Mouse (Mus musculus) heart, embryonic 14.5 days (tissue): ENCODE data around the gene Ntm. TPM values are rescaled to one million over a fixed set of nuclear protein-coding genes. Genes with fewer than 3 reads are reported as not detected.

Experiments used
- ATAC-seq: fragments of 200-750 bp; cut with Nextera tagmentation; 2 replicates; pipeline ENCODE4 v1.8.0; 2017; ENCODE audit warnings: low read depth, moderate TSS enrichment; ENCODE audit not compliant: insufficient number of reproducible peaks, insufficient read depth, low FRiP score
- H3K27ac ChIP-seq, 2 experiments: fragments of 200-500 bp in 1 of 2; fragments of 300-500 bp in 1 of 2; sonication (generic) in 1 of 2; replicated peaks in 1 of 2; 2 replicates each; pipeline ENCODE4 v1.5.1; 2012 to 2014; ENCODE audit warnings: low read depth in 2 of 2, low read length in 2 of 2, control low read depth in 1 of 2, mild to moderate bottlenecking in 1 of 2, mixed read lengths in 1 of 2; ENCODE audit not compliant: control insufficient read depth in 1 of 2, insufficient read depth in 1 of 2
- H3K27me3 ChIP-seq: fragments of 300-500 bp; sonication (generic); 2 replicates; pipeline ENCODE4 v1.6.1; 2014; ENCODE audit warnings: mild to moderate bottlenecking, low read length, control low read depth; ENCODE audit not compliant: control insufficient read depth, insufficient read depth
- H3K36me3 ChIP-seq: fragments of 300-500 bp; sonication (generic); 2 replicates; pipeline ENCODE4 v1.6.1; 2014; ENCODE audit warnings: mild to moderate bottlenecking, control low read depth, low read length, mixed read lengths; ENCODE audit not compliant: control insufficient read depth, insufficient read depth
- H3K4me1 ChIP-seq, 2 experiments: fragments of 200-500 bp in 1 of 2; fragments of 300-500 bp in 1 of 2; sonication (generic) in 1 of 2; 2 replicates each; pipeline ENCODE4 v1.6.1; 2012 to 2014; ENCODE audit warnings: low read length in 2 of 2, control low read depth in 1 of 2, mixed read lengths in 1 of 2; ENCODE audit not compliant: control insufficient read depth in 2 of 2, insufficient read depth in 2 of 2
- H3K4me2 ChIP-seq: fragments of 300-500 bp; sonication (generic); 2 replicates; pipeline ENCODE4 v1.6.1; 2014; ENCODE audit warnings: mild to moderate bottlenecking, low read length
- H3K4me3 ChIP-seq, 2 experiments: fragments of 200-500 bp in 1 of 2; fragments of 300-500 bp in 1 of 2; sonication (generic) in 1 of 2; 2 replicates each; pipeline ENCODE4 v1.5.1; 2012 to 2014; ENCODE audit warnings: low read length in 2 of 2, mild to moderate bottlenecking in 2 of 2, control low read depth in 1 of 2, low read depth in 1 of 2, moderate library complexity in 1 of 2; ENCODE audit not compliant: control insufficient read depth in 1 of 2, insufficient read depth in 1 of 2
- H3K9ac ChIP-seq: fragments of 300-500 bp; sonication (generic); 2 replicates; pipeline ENCODE4 v1.6.1; 2014; ENCODE audit warnings: mild to moderate bottlenecking, low read length
- H3K9me3 ChIP-seq: fragments of 300-500 bp; sonication (generic); 2 replicates; pipeline ENCODE4 v1.6.1; 2016; ENCODE audit warnings: low read length, control low read depth; ENCODE audit not compliant: control insufficient read depth
- WGBS: fragments of 180-500 bp; shearing (Covaris S2); extraction: QIAGEN DNeasy Blood & Tissue Kit; methylation state at CpG from one replicate; pipeline ENCODE4 v1.1.7; 2014; 5-methylcytosine and 5-hydroxymethylcytosine counted together
- polyA plus RNA-seq: library from polyadenylated mRNA; unstranded; fragments of >200 nt; fragmentation: Nextera tagmentation; extraction: Ambion mirVana; gene quantifications from 2 replicates; pipeline ENCODE4 v1.2.1, GENCODE M21; 2014

Ntm gene
- polyA plus RNA-seq, 1 experiment from 2014 or later: 44.4 TPM

DNA sequence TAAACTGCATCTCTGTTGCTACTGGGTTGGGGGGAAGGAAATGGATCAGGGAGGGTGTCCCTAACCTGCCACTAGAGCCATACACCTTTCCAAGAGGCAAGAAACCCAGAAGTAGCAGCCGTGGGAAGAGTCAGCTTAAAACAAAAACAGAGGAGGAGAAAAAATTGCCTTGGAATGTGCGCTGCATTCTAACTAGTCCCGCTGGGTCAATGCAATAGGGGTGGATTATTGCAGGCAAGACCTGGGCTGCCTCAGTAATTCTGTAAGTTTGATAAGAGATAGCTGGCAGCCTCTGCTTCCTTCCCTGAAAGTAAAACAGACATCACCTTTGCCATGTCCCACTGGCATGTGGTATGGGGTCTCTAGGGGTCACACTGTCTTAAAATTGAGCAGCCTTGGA lies 2.7 kb downstream of the Ntm start:
- Histone ChIP-seq H3K9ac (no peak overlapping the region), H3K27me3 (peaks cover 22% of the 10 kb centered on the region), H3K36me3 (no peaks in the 10 kb centered on the region), H3K4me2 (no peak overlapping the region), H3K9me3 (no peaks in the 10 kb centered on the region), H3K27ac (no peak overlapping the region), H3K4me3 (no peak overlapping the region), H3K4me1 (peaks cover 9 to 16% of the 10 kb centered on the region in 2 experiments)
- ATAC-seq: no peak
- 61% methylated on average over 3 of the region's 3 CpGs for WGBS

DNA sequence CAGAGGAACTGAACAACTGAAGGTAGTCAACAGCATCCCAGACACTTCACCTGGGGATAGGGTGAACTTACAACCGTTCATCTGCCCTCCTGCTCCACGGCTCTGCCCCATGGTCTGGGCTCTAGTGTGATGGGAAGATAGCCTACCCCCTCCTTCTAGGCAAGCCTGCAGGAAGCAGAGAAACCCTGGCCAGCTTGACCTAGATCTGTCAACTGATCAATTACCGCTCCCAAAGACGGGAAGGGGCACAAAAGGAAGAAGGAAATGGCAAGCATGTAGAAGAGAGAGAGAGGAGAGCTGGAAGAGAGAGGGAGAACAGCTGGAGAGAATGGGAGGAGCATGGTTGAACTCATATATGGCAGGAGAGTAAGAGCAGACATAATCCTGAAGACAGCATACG lies 6.0 kb downstream of the Ntm start:
- H3K27ac ChIP-seq: no peak overlapping the region
- H3K9me3 ChIP-seq: no peaks in the 10 kb centered on the region
- peaks cover 22% of the 10 kb centered on the region for H3K27me3 ChIP-seq
- H3K36me3 ChIP-seq: no peaks in the 10 kb centered on the region
- WGBS: 57% methylated on average over 5 of the region's 5 CpGs
- H3K4me3 ChIP-seq: no peak overlapping the region
- no peak overlapping the region for H3K4me2 ChIP-seq
- no peak for ATAC-seq
- H3K9ac ChIP-seq: no peak overlapping the region
- H3K4me1 ChIP-seq: peaks cover 5 to 6% of the 10 kb centered on the region in 2 experiments; a peak in 3 of 4 replicates

- Histone ChIP-seq H3K27ac (no peak overlapping the region), H3K36me3 (no peaks in the 10 kb centered on the region), H3K4me2 (no peak overlapping the region), H3K4me1 (no peaks in the 10 kb centered on the region), H3K9me3 (no peaks in the 10 kb centered on the region), H3K9ac (no peak overlapping the region), H3K4me3 (no peak overlapping the region), H3K27me3 (no peaks in the 10 kb centered on the region)
- 75% methylated on average over 6 of the region's 6 CpGs for WGBS
- ATAC-seq: no peak
Measured at GRCm38 (mm10) chr9:29954031-29954430, 8.9 kb downstream of the Ntm start.

DNA sequence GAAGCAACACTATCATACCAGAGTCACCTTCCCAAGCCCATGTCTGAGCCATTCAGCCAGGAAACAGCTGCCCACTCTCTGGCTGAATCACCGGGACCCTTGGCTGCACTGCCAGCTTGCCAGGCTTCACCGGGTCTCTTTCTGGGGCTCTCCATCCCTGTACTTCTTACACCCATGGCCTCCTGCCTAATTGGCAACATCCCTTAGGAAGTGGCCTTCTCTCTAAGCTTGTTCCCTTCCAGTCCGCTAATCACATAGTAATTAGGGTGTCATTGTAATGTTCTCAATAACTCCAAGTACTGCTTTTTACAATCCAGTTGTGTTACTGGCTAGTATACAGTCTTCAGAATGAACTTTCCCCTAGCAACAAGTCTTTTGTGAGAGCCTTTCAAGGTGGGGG lies 13.9 kb downstream of the Ntm start:
- Histone ChIP-seq H3K27me3 (no peaks in the 10 kb centered on the region), H3K9me3 (no peaks in the 10 kb centered on the region), H3K36me3 (no peaks in the 10 kb centered on the region), H3K27ac (no peak overlapping the region), H3K4me3 (no peak overlapping the region), H3K9ac (no peak overlapping the region), H3K4me2 (no peak overlapping the region), H3K4me1 (no peaks in the 10 kb centered on the region)
- no peak for ATAC-seq
- WGBS: 80% methylated on average over 3 of the region's 3 CpGs

DNA sequence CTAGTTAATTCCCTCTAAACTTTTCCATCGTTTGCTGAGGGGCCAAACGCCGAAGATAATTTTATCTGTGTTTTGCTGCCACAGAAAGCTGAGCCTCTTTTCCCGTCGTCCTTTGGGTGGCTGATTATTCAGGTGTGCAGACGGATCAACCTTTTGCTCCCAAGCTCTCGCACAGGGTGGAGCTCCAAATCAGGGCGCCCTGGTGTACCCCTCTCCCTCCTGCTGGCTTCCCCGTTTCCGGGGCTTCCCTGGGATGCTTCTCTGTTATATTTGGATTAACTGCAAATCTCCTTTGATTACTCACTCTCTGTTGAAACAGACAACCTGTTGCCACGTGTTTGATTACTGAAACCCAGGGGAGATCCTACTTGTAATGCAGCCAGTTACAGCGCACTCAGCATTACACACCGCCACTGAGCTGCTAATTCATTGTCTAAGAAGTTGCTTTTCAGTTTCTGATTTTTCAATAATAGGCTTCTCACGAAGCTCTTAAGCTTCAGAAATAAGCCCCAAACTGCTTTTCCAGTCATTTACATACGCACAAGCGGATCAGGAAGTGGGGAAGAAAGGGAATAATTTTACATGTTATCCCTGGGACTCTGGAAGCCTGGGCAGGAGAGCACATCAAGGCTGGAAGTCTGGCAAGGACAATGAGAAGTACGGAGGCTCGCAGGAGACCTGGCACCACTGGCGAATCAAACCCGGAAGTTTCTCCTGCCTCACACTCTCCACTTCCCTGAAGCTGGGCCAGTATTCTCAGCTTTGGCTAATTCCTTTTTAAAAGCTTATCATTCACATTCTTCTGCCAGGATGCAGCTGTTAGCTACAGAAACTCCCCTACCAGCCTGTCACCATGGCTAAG lies 19.5 kb downstream of the Ntm start:
- ATAC-seq: no peak
- Histone ChIP-seq H3K27ac (no peak overlapping the region), H3K4me3 (peak overlapping the region; percentile 16 to 17), H3K27me3 (no peaks in the 10 kb centered on the region), H3K4me1 (peaks cover 2 to 6% of the 10 kb centered on the region in 2 experiments; a peak in 1 of 4 replicates), H3K9ac (peak overlapping the region; percentile 22), H3K36me3 (no peaks in the 10 kb centered on the region), H3K4me2 (peak overlapping the region; percentile 57), H3K9me3 (no peaks in the 10 kb centered on the region)
- 9% methylated on average over 20 of the region's 20 CpGs for WGBS

GRCm38 (mm10) chr9:29942183-29942952 lies 20.6 kb downstream of the Ntm start:
- H3K27ac ChIP-seq: no peak overlapping the region
- H3K9me3 ChIP-seq: no peaks in the 10 kb centered on the region
- H3K36me3 ChIP-seq: no peaks in the 10 kb centered on the region
- H3K4me1 ChIP-seq: peaks cover 2 to 6% of the 10 kb centered on the region in 2 experiments; a peak in 1 of 4 replicates
- no peak overlapping the region for H3K4me3 ChIP-seq
- 56% methylated on average over 11 of the region's 11 CpGs for WGBS
- H3K4me2 ChIP-seq: no peak overlapping the region
- ATAC-seq: no peak
- no peak overlapping the region for H3K9ac ChIP-seq
- H3K27me3 ChIP-seq: no peaks in the 10 kb centered on the region

DNA sequence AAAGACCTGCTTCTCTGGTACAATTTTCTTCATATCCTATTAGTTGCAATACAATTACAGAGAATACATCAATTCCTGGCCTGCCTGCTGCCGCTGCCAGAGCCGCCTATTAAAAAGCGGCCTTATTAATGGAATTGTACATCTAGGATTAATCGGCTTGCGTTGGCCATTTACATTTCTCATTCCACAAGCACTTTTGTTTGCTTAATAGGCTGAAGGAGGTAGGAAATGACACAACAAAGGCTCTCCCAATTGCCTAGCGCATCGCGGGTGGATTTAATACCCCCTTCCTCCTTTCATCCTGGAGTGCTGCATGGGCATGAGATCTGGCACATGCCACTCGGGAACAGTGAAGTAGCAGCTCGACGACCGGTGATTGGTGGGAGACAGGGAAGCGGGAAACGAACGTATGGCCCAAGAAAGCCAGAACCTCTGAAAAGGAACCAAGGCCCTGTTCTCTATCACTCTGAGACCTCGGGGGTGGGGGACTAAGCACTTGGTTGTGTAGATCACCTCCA lies 23.4 kb downstream of the Ntm start:
- Histone ChIP-seq H3K4me3 (no peak overlapping the region), H3K4me2 (no peak overlapping the region), H3K4me1 (peaks cover 2 to 6% of the 10 kb centered on the region in 2 experiments; a peak in 1 of 4 replicates), H3K36me3 (no peaks in the 10 kb centered on the region), H3K27ac (no peak overlapping the region), H3K27me3 (no peaks in the 10 kb centered on the region), H3K9me3 (no peaks in the 10 kb centered on the region), H3K9ac (no peak overlapping the region)
- no peak for ATAC-seq
- 89% methylated on average over 16 of the region's 16 CpGs for WGBS
